Mouse (Mus musculus) kidney, postnatal 0 days (tissue): ENCODE measurements around the gene Mtif2. TPM values are rescaled to one million over a fixed set of nuclear protein-coding genes. Genes with fewer than 3 reads are reported as not detected.
A peak's percentile ranks its signal among the peaks of the same experiment; 100 is the strongest.
"Not testable (repeated sequence)": the region's sequence is repeated elsewhere in the genome, so short reads cannot be mapped to it uniquely, and the experiment has no call there.

Source experiments
- ATAC-seq: fragments of 200-750 bp; cut with Nextera tagmentation; replicated peaks from 2 replicates; pipeline ENCODE4 v1.8.0; 2017; ENCODE audit warnings: low read depth, moderate number of reproducible peaks, moderate TSS enrichment, moderate library complexity; ENCODE audit not compliant: low FRiP score
- DNase-seq: peaks from one replicate; pipeline ENCODE4 v3.0.0-alpha.2; 2016; ENCODE audit warnings: low spot score
- H3K27ac ChIP-seq: fragments of 300-500 bp; sonication (generic); 2 replicates; pipeline ENCODE4 v1.5.1; 2014; ENCODE audit warnings: mild to moderate bottlenecking
- H3K27me3 ChIP-seq: fragments of 300-500 bp; sonication (generic); 2 replicates; pipeline ENCODE4 v1.6.1; 2014; ENCODE audit warnings: low read length, mixed read lengths; ENCODE audit not compliant: insufficient read depth
- H3K36me3 ChIP-seq: fragments of 300-500 bp; sonication (generic); 2 replicates; pipeline ENCODE4 v1.6.1; 2014; ENCODE audit warnings: low read length, mixed read lengths; ENCODE audit not compliant: insufficient read depth
- H3K4me1 ChIP-seq: fragments of 300-500 bp; sonication (generic); replicated peaks from 2 replicates; pipeline ENCODE4 v1.6.1; 2014; ENCODE audit warnings: antibody characterized with exemption, low read length, mixed read lengths; ENCODE audit not compliant: insufficient read depth
- H3K4me2 ChIP-seq: fragments of 300-500 bp; sonication (generic); 2 replicates; pipeline ENCODE4 v1.6.1; 2014; ENCODE audit warnings: mild to moderate bottlenecking, low read length, moderate library complexity, mixed read lengths
- H3K4me3 ChIP-seq: fragments of 300-500 bp; sonication (generic); replicated peaks from 2 replicates; pipeline ENCODE4 v1.5.1; 2014; ENCODE audit warnings: low read depth, low read length
- H3K9ac ChIP-seq: fragments of 300-500 bp; sonication (generic); 2 replicates; pipeline ENCODE4 v1.6.1; 2014; ENCODE audit warnings: low read depth, low read length
- H3K9me3 ChIP-seq: fragments of 300-500 bp; sonication (generic); replicated peaks from 2 replicates; pipeline ENCODE4 v1.6.1; 2016; ENCODE audit warnings: low read length, inconsistent platforms, mixed read lengths
- CTCF ChIP-seq: IDR thresholded peaks from 2 replicates; pipeline ENCODE4 v1.5.1; 2016; ENCODE audit warnings: antibody characterized with exemption, low read depth, mild to moderate bottlenecking, moderate library complexity
- WGBS: fragments of 180-500 bp; shearing (Covaris S2); extraction: QIAGEN DNeasy Blood & Tissue Kit; methylation state at CpG from one replicate; pipeline ENCODE4 v1.1.7; 2014; 5-methylcytosine and 5-hydroxymethylcytosine counted together
- polyA plus RNA-seq: library from polyadenylated mRNA; unstranded; fragments of >200 nt; fragmentation: Nextera tagmentation; extraction: Ambion mirVana; gene quantifications from 2 replicates; pipeline ENCODE4 v1.2.1, GENCODE M21; 2015

The Mtif2 gene
- polyA plus RNA-seq, 1 experiment from 2014 or later = 28.5 TPM

DNA sequence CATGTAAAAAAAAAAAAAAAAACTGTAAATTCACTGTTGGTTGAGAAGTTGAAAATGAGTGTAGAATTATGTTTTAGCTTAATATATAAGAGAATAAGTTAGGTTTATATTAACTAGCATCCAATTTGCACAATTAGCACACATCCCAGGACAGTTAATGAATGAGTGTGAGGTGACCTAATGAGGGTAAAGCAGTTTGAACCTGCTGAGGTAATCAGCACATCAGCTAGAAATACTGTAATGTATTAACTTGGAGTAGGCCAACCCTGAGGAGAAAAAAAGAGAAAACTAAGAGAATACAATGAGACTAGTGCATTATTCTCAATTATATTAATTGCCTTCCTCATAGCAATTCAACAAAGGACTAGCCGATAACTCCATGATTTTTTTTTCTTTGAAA lies 16.8 kb upstream of the Mtif2 start:
- Histone ChIP-seq H3K4me3 (no peak overlapping the region), H3K27me3 (no peaks in the 10 kb centered on the region), H3K4me1 (no peaks in the 10 kb centered on the region), H3K9me3 (no peaks in the 10 kb centered on the region), H3K27ac (no peak overlapping the region), H3K4me2 (no peak overlapping the region), H3K36me3 (peaks cover 6% of the 10 kb centered on the region; the same call in 1 of the 2 replicates), H3K9ac (no peak overlapping the region)
- no peak for TF ChIP-seq CTCF
- peak; percentile 85 for ATAC-seq
- DNase-seq = no peak
- 93% methylated on average over 1 of the region's 1 CpGs for WGBS

DNA sequence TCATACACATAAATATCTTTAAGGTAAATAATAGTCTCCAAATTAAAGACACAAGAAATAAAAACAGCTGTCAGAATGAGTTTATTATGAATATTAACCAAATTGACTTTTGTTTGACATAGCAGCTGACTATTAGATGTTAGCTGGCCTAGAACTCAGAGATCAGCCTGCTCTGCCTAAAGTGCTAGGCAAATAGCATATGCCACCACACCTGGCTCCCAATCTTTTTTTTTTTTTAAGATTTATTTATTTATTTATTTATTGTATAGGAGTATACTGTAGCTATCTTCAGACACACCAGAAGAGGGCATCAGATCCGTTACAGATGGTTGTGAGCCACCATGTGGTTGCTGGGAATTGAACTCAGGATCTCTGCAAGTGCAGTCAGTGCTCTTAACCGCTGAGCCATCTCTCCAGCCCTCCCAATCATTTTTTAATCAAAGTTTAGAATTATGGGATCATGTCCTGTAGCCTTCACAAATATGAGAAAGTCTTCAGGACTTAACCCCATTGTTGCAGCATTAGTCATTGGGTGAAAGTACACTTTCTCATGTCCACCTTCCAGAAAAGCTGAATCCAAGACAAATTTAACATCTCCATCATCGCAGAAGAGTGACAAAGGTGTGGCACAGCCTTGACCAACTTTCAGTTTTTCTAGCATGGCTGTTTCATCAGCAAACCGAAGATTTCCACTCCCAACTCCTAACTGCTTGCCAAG lies 13.2 kb upstream of the Mtif2 start:
- no peak overlapping the region for H3K9ac ChIP-seq
- ATAC-seq (no peak), DNase-seq (no peak)
- H3K9me3 ChIP-seq = no peaks in the 10 kb centered on the region
- H3K27me3 ChIP-seq = no peaks in the 10 kb centered on the region
- H3K4me3 ChIP-seq = no peak overlapping the region
- peaks cover 3% of the 10 kb centered on the region; the same call in 1 of the 2 replicates for H3K36me3 ChIP-seq
- H3K4me2 ChIP-seq = no peak overlapping the region
- H3K27ac ChIP-seq = no peak overlapping the region
- 93% methylated on average over 4 of the region's 4 CpGs for WGBS
- TF ChIP-seq CTCF = peak; percentile 25; the same call in 1 of the 2 replicates
- H3K4me1 ChIP-seq = no peaks in the 10 kb centered on the region

GRCm38 (mm10) chr11:29514325-29514681 lies 11.9 kb upstream of the Mtif2 start:
- H3K4me2 ChIP-seq = peak overlapping the region; percentile 65
- H3K27ac ChIP-seq = peak overlapping the region; percentile 65
- H3K9me3 ChIP-seq = no peaks in the 10 kb centered on the region
- no peaks in the 10 kb centered on the region for H3K4me1 ChIP-seq
- H3K27me3 ChIP-seq = no peaks in the 10 kb centered on the region
- TF ChIP-seq CTCF = no peak
- DNase-seq (no peak), ATAC-seq (no peak)
- 19% methylated on average over 10 of the region's 10 CpGs for WGBS
- peaks cover 3% of the 10 kb centered on the region; the same call in 1 of the 2 replicates for H3K36me3 ChIP-seq
- peak overlapping the region; percentile 64 for H3K4me3 ChIP-seq
- peak overlapping the region; percentile 70 for H3K9ac ChIP-seq

- H3K27ac ChIP-seq = peak within 1 kb of the TSS; percentile 65
- H3K27me3 ChIP-seq = no peaks in the 10 kb centered on the region
- peaks cover 3% of the 10 kb centered on the region; the same call in 1 of the 2 replicates for H3K36me3 ChIP-seq
- H3K4me3 ChIP-seq = peak within 1 kb of the TSS; percentile 64
- peak within 1 kb of the TSS; percentile 65 for H3K4me2 ChIP-seq
- H3K9me3 ChIP-seq = no peaks in the 10 kb centered on the region
- no peak for TF ChIP-seq CTCF
- 3% methylated on average over 40 of the region's 40 CpGs for WGBS
- DNase-seq = peak; percentile 94
- peak within 1 kb of the TSS; percentile 70 for H3K9ac ChIP-seq
- peak; percentile 99 for ATAC-seq
- no peaks in the 10 kb centered on the region for H3K4me1 ChIP-seq
These were observed 11.4 kb upstream of the Mtif2 start, which contains the start of gene Prorsd1 for GRCm38 (mm10) chr11:29514682-29515412. Prorsd1 (minus strand) TSS chr11:29515033.

GRCm38 (mm10) chr11:29538201-29538600 lies 12.0 kb downstream of the Mtif2 start:
- ATAC-seq = no peak
- TF ChIP-seq CTCF = no peak
- DNase-seq = no peak
- no peak overlapping the region for H3K4me2 ChIP-seq
- no peak overlapping the region for H3K9ac ChIP-seq
- no peak overlapping the region for H3K27ac ChIP-seq
- no peak overlapping the region for H3K4me3 ChIP-seq
- peaks cover 22% of the 10 kb centered on the region for H3K36me3 ChIP-seq
- WGBS = 88% methylated on average over 1 of the region's 1 CpGs
- no peaks in the 10 kb centered on the region for H3K27me3 ChIP-seq
- H3K4me1 ChIP-seq = no peaks in the 10 kb centered on the region
- H3K9me3 ChIP-seq = no peaks in the 10 kb centered on the region

GRCm38 (mm10) chr11:29544225-29544945 lies 18.2 kb downstream of the Mtif2 start:
- no peak overlapping the region for H3K27ac ChIP-seq
- no peak for TF ChIP-seq CTCF
- ATAC-seq = no peak
- peaks cover 9% of the 10 kb centered on the region; the same call in 1 of the 2 replicates for H3K4me1 ChIP-seq
- 89% methylated on average over 3 of the region's 3 CpGs for WGBS
- no peak for DNase-seq
- no peak overlapping the region for H3K4me3 ChIP-seq
- no peak overlapping the region for H3K9ac ChIP-seq
- no peaks in the 10 kb centered on the region for H3K27me3 ChIP-seq
- H3K9me3 ChIP-seq = no peaks in the 10 kb centered on the region
- no peak overlapping the region for H3K4me2 ChIP-seq
- peaks cover 9% of the 10 kb centered on the region; the same call in 1 of the 2 replicates for H3K36me3 ChIP-seq

DNA sequence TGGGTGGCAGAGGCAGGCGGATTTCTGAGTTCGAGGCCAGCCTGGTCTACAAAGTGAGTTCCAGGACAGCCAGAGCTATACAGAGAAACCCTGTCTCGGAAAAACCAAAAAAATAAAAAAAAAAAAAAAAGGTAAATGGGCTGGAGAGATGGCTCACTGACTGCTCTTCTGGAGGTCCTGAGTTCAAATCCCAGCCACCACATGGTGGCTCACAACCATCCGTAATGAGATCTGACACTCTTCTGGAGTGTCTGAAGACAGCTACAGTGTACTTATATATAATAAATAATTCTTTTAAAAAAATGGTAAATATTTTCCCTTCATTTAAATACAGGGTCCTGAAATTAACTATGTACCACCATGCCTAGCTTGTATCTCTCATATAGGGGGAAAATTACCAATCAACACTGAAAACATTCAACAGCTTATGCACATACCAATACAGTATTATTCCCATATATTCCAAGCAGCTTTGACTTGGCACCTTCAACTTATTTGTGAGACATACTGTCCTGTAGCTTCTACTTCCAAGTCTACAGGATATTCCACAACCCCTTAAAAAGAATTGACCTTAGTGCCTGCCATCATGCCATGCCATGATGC lies 19.0 kb downstream of the Mtif2 start:
- not testable (repeated sequence) for DNase-seq
- 91% methylated on average over 4 of the region's 4 CpGs for WGBS

GRCm38 (mm10) chr11:29546297-29546696 lies 20.1 kb downstream of the Mtif2 start:
- H3K9me3 ChIP-seq, H3K27ac ChIP-seq, H3K4me1 ChIP-seq, H3K27me3 ChIP-seq, DNase-seq, H3K36me3 ChIP-seq, ATAC-seq: not testable (repeated sequence)
- WGBS = 92% methylated on average over 2 of the region's 2 CpGs
- Histone ChIP-seq H3K4me3 (peak overlapping the region; percentile 86; the same call in 1 of the 2 replicates), H3K4me2 (peak overlapping the region; percentile 73), H3K9ac (peak overlapping the region; percentile 85; the same call in 1 of the 2 replicates)

More for the DNA sequence above, 19.0 kb downstream of the Mtif2 start:
- H3K27me3 ChIP-seq, H3K4me2 ChIP-seq, H3K36me3 ChIP-seq, H3K9ac ChIP-seq, H3K4me1 ChIP-seq, ATAC-seq, H3K27ac ChIP-seq, H3K9me3 ChIP-seq, H3K4me3 ChIP-seq: not testable (repeated sequence)
